Mouse (Mus musculus): ENCODE data around the gene Trmt1. TPM values are rescaled to one million over a fixed set of nuclear protein-coding genes. Genes with fewer than 3 reads are reported as not detected.

The Trmt1 gene
- polyA plus RNA-seq, 1 experiment from 2014 or later = 50.0 TPM

- no peak overlapping the region for H3K4me2 ChIP-seq (ENCODE audit: low read length)
- no peak overlapping the region for H3K4me3 ChIP-seq (ENCODE audit: control insufficient read depth in 1 of 2, insufficient read depth in 1 of 2, low read depth in 1 of 2, low read length in 2 of 2)
- peaks cover 13% of the 10 kb centered on the region for H3K36me3 ChIP-seq (ENCODE audit: control insufficient read depth, insufficient read depth, low read length)
- 65% methylated on average over 3 of the region's 3 CpGs for WGBS
- no peak for ATAC-seq (ENCODE audit: insufficient number of reproducible peaks, insufficient read depth, low FRiP score, low read depth)
- no peaks in the 10 kb centered on the region for H3K27me3 ChIP-seq (ENCODE audit: control insufficient read depth, insufficient read depth, low read length)
- no peak overlapping the region for H3K27ac ChIP-seq (replicated peaks in 1 of 2; ENCODE audit: control insufficient read depth in 1 of 2, insufficient read depth in 1 of 2, low read depth in 2 of 2, low read length in 2 of 2)
- peaks cover 18 to 47% of the 10 kb centered on the region in 2 experiments for H3K4me1 ChIP-seq (ENCODE audit: control insufficient read depth in 2 of 2, insufficient read depth in 2 of 2, low read length in 2 of 2)
- H3K9ac ChIP-seq (ENCODE audit: low read length) = no peak overlapping the region
- H3K9me3 ChIP-seq (ENCODE audit: control insufficient read depth, low read length) = no peaks in the 10 kb centered on the region
These were observed 1.6 kb upstream of the Trmt1 start for GRCm38 (mm10) chr8:84684537-84684936.

- H3K4me2 ChIP-seq (ENCODE audit: low read length) = peak overlapping the region; percentile 87
- no peaks in the 10 kb centered on the region for H3K9me3 ChIP-seq (ENCODE audit: control insufficient read depth, low read length)
- WGBS = under 1% methylated on average over 57 of the region's 62 CpGs
- H3K27ac ChIP-seq (replicated peaks in 1 of 2; ENCODE audit: control insufficient read depth in 1 of 2, insufficient read depth in 1 of 2, low read depth in 2 of 2, low read length in 2 of 2) = peak overlapping the region; percentile 83 to 95
- ATAC-seq (ENCODE audit: insufficient number of reproducible peaks, insufficient read depth, low FRiP score, low read depth) = peak; percentile 38
- peaks cover 14 to 45% of the 10 kb centered on the region in 2 experiments for H3K4me1 ChIP-seq (ENCODE audit: control insufficient read depth in 2 of 2, insufficient read depth in 2 of 2, low read length in 2 of 2)
- peak overlapping the region; percentile 100 for H3K9ac ChIP-seq (ENCODE audit: low read length)
- H3K4me3 ChIP-seq (ENCODE audit: control insufficient read depth in 1 of 2, insufficient read depth in 1 of 2, low read depth in 1 of 2, low read length in 2 of 2) = peak overlapping the region; percentile 93 to 99
- no peaks in the 10 kb centered on the region for H3K27me3 ChIP-seq (ENCODE audit: control insufficient read depth, insufficient read depth, low read length)
- peaks cover 25% of the 10 kb centered on the region for H3K36me3 ChIP-seq (ENCODE audit: control insufficient read depth, insufficient read depth, low read length)
These were observed 1.0 kb downstream of the Trmt1 start for GRCm38 (mm10) chr8:84687003-84687704.

GRCm38 (mm10) chr8:84687705-84688100 is 1.6 kb downstream of the Trmt1 start, which contains the start of gene Nacc1:
Nacc1 (minus strand) TSS chr8:84687862.
- WGBS = under 1% methylated on average over 37 of the region's 37 CpGs
- Histone ChIP-seq H3K4me2 (ENCODE audit: low read length) (peak within 1 kb of the TSS; percentile 87), H3K27ac (replicated peaks in 1 of 2; ENCODE audit: control insufficient read depth in 1 of 2, insufficient read depth in 1 of 2, low read depth in 2 of 2, low read length in 2 of 2) (peak within 1 kb of the TSS; percentile 83 to 95), H3K27me3 (ENCODE audit: control insufficient read depth, insufficient read depth, low read length) (no peaks in the 10 kb centered on the region), H3K4me1 (ENCODE audit: control insufficient read depth in 2 of 2, insufficient read depth in 2 of 2, low read length in 2 of 2) (peaks cover 14 to 41% of the 10 kb centered on the region in 2 experiments), H3K4me3 (ENCODE audit: control insufficient read depth in 1 of 2, insufficient read depth in 1 of 2, low read depth in 1 of 2, low read length in 2 of 2) (peak within 1 kb of the TSS; percentile 93 to 99), H3K9ac (ENCODE audit: low read length) (peak within 1 kb of the TSS; percentile 100), H3K36me3 (ENCODE audit: control insufficient read depth, insufficient read depth, low read length) (peaks cover 27% of the 10 kb centered on the region), H3K9me3 (ENCODE audit: control insufficient read depth, low read length) (no peaks in the 10 kb centered on the region)
- ATAC-seq (ENCODE audit: insufficient number of reproducible peaks, insufficient read depth, low FRiP score, low read depth) = peak; percentile 77

- H3K4me1 ChIP-seq (ENCODE audit: control insufficient read depth in 2 of 2, insufficient read depth in 2 of 2, low read length in 2 of 2) = peaks cover 14 to 40% of the 10 kb centered on the region in 2 experiments
- peak overlapping the region; percentile 62 to 95 for H3K27ac ChIP-seq (replicated peaks in 1 of 2; ENCODE audit: control insufficient read depth in 1 of 2, insufficient read depth in 1 of 2, low read depth in 2 of 2, low read length in 2 of 2)
- peaks cover 32% of the 10 kb centered on the region for H3K36me3 ChIP-seq (ENCODE audit: control insufficient read depth, insufficient read depth, low read length)
- no peaks in the 10 kb centered on the region for H3K9me3 ChIP-seq (ENCODE audit: control insufficient read depth, low read length)
- no peaks in the 10 kb centered on the region for H3K27me3 ChIP-seq (ENCODE audit: control insufficient read depth, insufficient read depth, low read length)
- WGBS = under 1% methylated on average over 47 of the region's 47 CpGs
- ATAC-seq (ENCODE audit: insufficient number of reproducible peaks, insufficient read depth, low FRiP score, low read depth) = peak; percentile 75
- H3K9ac ChIP-seq (ENCODE audit: low read length) = peak overlapping the region; percentile 83
- H3K4me3 ChIP-seq (ENCODE audit: control insufficient read depth in 1 of 2, insufficient read depth in 1 of 2, low read depth in 1 of 2, low read length in 2 of 2) = peak overlapping the region; percentile 67 to 78
- peak overlapping the region; percentile 78 for H3K4me2 ChIP-seq (ENCODE audit: low read length)
These were observed 3.2 kb downstream of the Trmt1 start for GRCm38 (mm10) chr8:84689091-84689915.

- Histone ChIP-seq H3K9ac (ENCODE audit: low read length) (no peak overlapping the region), H3K9me3 (ENCODE audit: control insufficient read depth, low read length) (no peaks in the 10 kb centered on the region), H3K36me3 (ENCODE audit: control insufficient read depth, insufficient read depth, low read length) (peaks cover 69% of the 10 kb centered on the region), H3K27me3 (ENCODE audit: control insufficient read depth, insufficient read depth, low read length) (no peaks in the 10 kb centered on the region), H3K4me3 (ENCODE audit: control insufficient read depth in 1 of 2, insufficient read depth in 1 of 2, low read depth in 1 of 2, low read length in 2 of 2) (no peak overlapping the region), H3K4me1 (ENCODE audit: control insufficient read depth in 2 of 2, insufficient read depth in 2 of 2, low read length in 2 of 2) (peaks cover 2 to 14% of the 10 kb centered on the region in 2 experiments; a peak in 3 of 4 replicates), H3K4me2 (ENCODE audit: low read length) (no peak overlapping the region), H3K27ac (replicated peaks in 1 of 2; ENCODE audit: control insufficient read depth in 1 of 2, insufficient read depth in 1 of 2, low read depth in 2 of 2, low read length in 2 of 2) (no peak overlapping the region)
- WGBS = 70% methylated on average over 4 of the region's 4 CpGs
- no peak for ATAC-seq (ENCODE audit: insufficient number of reproducible peaks, insufficient read depth, low FRiP score, low read depth)
These were observed 7.2 kb downstream of the Trmt1 start for GRCm38 (mm10) chr8:84693332-84693731.

GRCm38 (mm10) chr8:84695140-84695539 is 9.0 kb downstream of the Trmt1 start:
- Histone ChIP-seq H3K4me2 (ENCODE audit: low read length) (no peak overlapping the region), H3K9me3 (ENCODE audit: control insufficient read depth, low read length) (no peaks in the 10 kb centered on the region), H3K9ac (ENCODE audit: low read length) (no peak overlapping the region), H3K4me1 (ENCODE audit: control insufficient read depth in 2 of 2, insufficient read depth in 2 of 2, low read length in 2 of 2) (peaks cover 0 to 9% of the 10 kb centered on the region in 2 experiments; a peak in 3 of 4 replicates), H3K4me3 (ENCODE audit: control insufficient read depth in 1 of 2, insufficient read depth in 1 of 2, low read depth in 1 of 2, low read length in 2 of 2) (no peak overlapping the region), H3K27ac (replicated peaks in 1 of 2; ENCODE audit: control insufficient read depth in 1 of 2, insufficient read depth in 1 of 2, low read depth in 2 of 2, low read length in 2 of 2) (no peak overlapping the region), H3K36me3 (ENCODE audit: control insufficient read depth, insufficient read depth, low read length) (peaks cover 83% of the 10 kb centered on the region), H3K27me3 (ENCODE audit: control insufficient read depth, insufficient read depth, low read length) (no peaks in the 10 kb centered on the region)
- WGBS = 84% methylated on average over 6 of the region's 6 CpGs
- ATAC-seq (ENCODE audit: insufficient number of reproducible peaks, insufficient read depth, low FRiP score, low read depth) = no peak

GRCm38 (mm10) chr8:84697166-84698130 is 11.3 kb downstream of the Trmt1 start:
- Histone ChIP-seq H3K9ac (ENCODE audit: low read length) (no peak overlapping the region), H3K27ac (replicated peaks in 1 of 2; ENCODE audit: control insufficient read depth in 1 of 2, insufficient read depth in 1 of 2, low read depth in 2 of 2, low read length in 2 of 2) (no peak overlapping the region), H3K4me3 (ENCODE audit: control insufficient read depth in 1 of 2, insufficient read depth in 1 of 2, low read depth in 1 of 2, low read length in 2 of 2) (no peak overlapping the region), H3K4me1 (ENCODE audit: control insufficient read depth in 2 of 2, insufficient read depth in 2 of 2, low read length in 2 of 2) (peaks cover 6 to 17% of the 10 kb centered on the region in 2 experiments; a peak in 3 of 4 replicates), H3K4me2 (ENCODE audit: low read length) (no peak overlapping the region), H3K9me3 (ENCODE audit: control insufficient read depth, low read length) (no peaks in the 10 kb centered on the region), H3K27me3 (ENCODE audit: control insufficient read depth, insufficient read depth, low read length) (peaks cover 5% of the 10 kb centered on the region; the same call in 1 of the 2 replicates), H3K36me3 (ENCODE audit: control insufficient read depth, insufficient read depth, low read length) (peaks cover 68% of the 10 kb centered on the region)
- 87% methylated on average over 14 of the region's 14 CpGs for WGBS
- ATAC-seq (ENCODE audit: insufficient number of reproducible peaks, insufficient read depth, low FRiP score, low read depth) = no peak

Measured in heart, embryonic 14.5 days (tissue).